Mouse (Mus musculus) Patski (cell line): Measurements from ENCODE around the gene Ldlr. TPM values are rescaled to one million over a fixed set of nuclear protein-coding genes. Genes with fewer than 3 reads are reported as not detected.
A peak's percentile ranks its signal among the peaks of the same experiment; 100 is the strongest.

Experiments used
- ATAC-seq: fragments of 100-300 bp; one replicate; pipeline ENCODE4 v1.8.0; 2021
- CTCF ChIA-PET: fragments of 350-600 bp; sonication (Branson Sonifier 250); formaldehyde crosslinking; loops from one replicate; lab custom pipeline; 2022; ENCODE audit warnings: inconsistent platforms; lab: Charles Lee
- POLR2A ChIA-PET: fragments of 350-600 bp; sonication (Branson Sonifier 250); formaldehyde crosslinking; loops from one replicate; lab custom pipeline; 2022; ENCODE audit warnings: antibody characterized with exemption, inconsistent platforms; lab: Charles Lee
- DNase-seq: peaks from one replicate; pipeline ENCODE4 v3.0.0-alpha.2; 2011; ENCODE audit warnings: low read depth, low spot score
- H3K27me3 ChIP-seq: fragments of 371-371 bp; one replicate; pipeline ENCODE4 v1.5.1; 2021
- CTCF ChIP-seq: fragments of 100-300 bp; IDR thresholded peaks from one replicate; pipeline ENCODE4 v1.5.1; 2021
- in situ Hi-C: fragments of 300-500 bp; cut with MboI; formaldehyde crosslinking; loops from 3 replicates; pipeline ENCODE4 v1.11.1; 2018; ENCODE audit warnings: low pct_unique_long_range_greater_than_20kb, mixed read lengths
- polyA plus RNA-seq: library from polyadenylated mRNA; unstranded; gene quantifications from one replicate; pipeline ENCODE4 v1.2.3, GENCODE M21; 2021

Ldlr gene
- polyA plus RNA-seq, 1 experiment from 2014 or later: 38.4 TPM

DNA sequence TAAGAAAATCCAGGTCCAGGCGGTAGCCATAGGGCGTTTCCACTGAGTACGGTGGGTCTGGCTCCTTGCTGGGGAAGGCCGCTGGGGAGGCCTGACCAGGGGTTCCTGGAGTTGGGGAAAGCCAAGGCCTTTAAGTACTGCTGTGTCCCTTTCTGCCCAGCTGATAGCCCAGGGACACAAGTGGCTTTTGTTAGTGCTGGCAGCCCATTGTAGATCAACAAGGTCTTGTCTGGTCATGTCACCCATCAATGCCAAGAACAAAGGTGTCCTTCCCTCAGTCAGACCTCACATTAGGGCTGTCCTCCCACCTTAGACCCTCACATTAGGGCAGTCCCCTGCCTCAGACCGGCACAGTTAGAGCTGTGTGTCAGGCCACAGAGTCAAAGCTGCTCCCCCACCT lies 72.3 kb downstream of the Ldlr start:
- in situ Hi-C loops: no loop called here
- ATAC-seq (no peak), DNase-seq (no peak)
- POLR2A ChIA-PET: interaction anchor here (0.6 to 1.1 kb wide), 2 partner anchors 35 to 47 kb away, joined by 3 read pairs; no protein-coding TSS in a partner anchor
- TF ChIP-seq CTCF: no peak
- H3K27me3 ChIP-seq: no peaks in the 10 kb centered on the region
- CTCF ChIA-PET: interaction anchor here (1.2 kb wide), 1 partner anchor 9 kb away, joined by 3 read pairs; no protein-coding TSS in a partner anchor

DNA sequence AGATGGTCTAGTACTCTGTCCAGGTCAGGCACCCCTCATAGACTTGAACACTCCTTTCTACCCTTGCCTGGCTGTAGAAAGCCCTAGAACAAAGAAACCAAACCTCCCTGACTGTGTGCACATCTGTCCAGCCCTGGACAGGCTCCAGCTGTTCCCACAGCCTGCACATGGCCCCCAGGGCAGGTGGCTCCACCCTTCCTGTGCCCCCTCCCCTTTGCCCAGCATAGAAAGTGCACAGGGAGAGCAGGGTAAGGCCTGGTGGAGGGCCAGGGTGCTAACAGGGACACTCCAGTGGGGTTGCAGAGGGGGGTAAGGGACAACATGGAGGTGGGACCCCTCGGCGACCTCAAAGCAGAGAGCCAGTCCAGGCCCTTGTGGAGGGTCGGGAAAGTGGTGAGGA lies 73.0 kb downstream of the Ldlr start:
- TF ChIP-seq CTCF: no peak
- DNase-seq: no peak
- ChIA-PET POLR2A (interaction anchor here (0.6 kb wide), 1 partner anchor 46 kb away, joined by 3 read pairs; no protein-coding TSS in a partner anchor), CTCF (interaction anchor here (1.2 kb wide), 1 partner anchor 8 kb away, joined by 3 read pairs; no protein-coding TSS in a partner anchor)
- in situ Hi-C loops: no loop called here
- no peak for ATAC-seq
- H3K27me3 ChIP-seq: no peaks in the 10 kb centered on the region

DNA sequence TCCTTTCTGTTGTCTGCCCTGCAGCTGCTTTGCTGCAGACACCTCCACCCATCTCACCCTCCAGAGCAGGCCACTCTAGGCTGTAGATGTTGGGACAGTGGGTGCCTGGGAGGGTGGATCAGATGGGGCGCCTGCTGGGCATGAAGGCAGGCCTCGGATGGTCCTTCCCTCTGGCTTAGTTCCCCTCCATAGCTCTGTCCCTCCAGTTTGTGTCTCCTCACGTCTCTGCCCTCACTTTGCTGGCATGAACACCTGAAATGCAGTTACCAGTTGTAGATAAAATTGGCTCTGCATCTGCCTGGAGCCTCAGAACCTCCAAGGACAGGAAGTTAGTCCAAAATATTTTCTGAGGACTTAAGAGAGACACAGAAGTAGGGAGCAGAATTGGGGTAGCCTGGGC lies 73.6 kb downstream of the Ldlr start:
- in situ Hi-C loops: no loop called here
- no peaks in the 10 kb centered on the region for H3K27me3 ChIP-seq
- POLR2A ChIA-PET: no interaction called here
- DNase-seq (no peak), ATAC-seq (no peak)
- no peak for TF ChIP-seq CTCF
- CTCF ChIA-PET: no interaction called here

DNA sequence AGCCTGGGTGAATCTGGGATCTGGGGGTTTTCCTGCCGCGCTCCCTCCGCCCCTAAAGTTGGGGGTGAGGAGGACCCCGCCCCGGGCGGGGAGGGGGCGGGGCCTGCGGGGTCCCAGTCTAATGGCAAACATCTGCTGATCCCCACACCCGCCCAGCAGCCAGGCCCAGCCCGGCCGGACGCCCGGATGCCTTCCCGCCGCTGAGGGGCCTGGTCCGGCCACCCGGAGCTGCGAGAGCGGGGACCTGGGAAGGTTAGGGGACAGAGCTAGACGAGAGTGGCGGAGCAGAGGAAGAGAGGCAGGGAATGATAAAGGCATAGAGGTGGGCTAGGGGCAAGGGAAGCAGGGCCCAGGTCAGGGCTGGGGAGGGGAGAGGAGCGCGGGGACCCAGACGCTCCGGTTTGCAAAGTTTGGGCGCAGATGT lies 74.7 kb downstream of the Ldlr start:
- no peaks in the 10 kb centered on the region for H3K27me3 ChIP-seq
- POLR2A ChIA-PET: interaction anchor here (1.4 kb wide), 1 partner anchor 44 kb away, joined by 4 read pairs; no protein-coding TSS in a partner anchor
- DNase-seq (no peak), ATAC-seq (peak; percentile 37)
- CTCF ChIA-PET: interaction anchor here (1.0 to 1.6 kb wide), 2 partner anchors 37 to 44 kb away, joined by 3 to 4 read pairs; no protein-coding TSS in a partner anchor
- in situ Hi-C loops: no loop called here
- TF ChIP-seq CTCF: no peak

DNA sequence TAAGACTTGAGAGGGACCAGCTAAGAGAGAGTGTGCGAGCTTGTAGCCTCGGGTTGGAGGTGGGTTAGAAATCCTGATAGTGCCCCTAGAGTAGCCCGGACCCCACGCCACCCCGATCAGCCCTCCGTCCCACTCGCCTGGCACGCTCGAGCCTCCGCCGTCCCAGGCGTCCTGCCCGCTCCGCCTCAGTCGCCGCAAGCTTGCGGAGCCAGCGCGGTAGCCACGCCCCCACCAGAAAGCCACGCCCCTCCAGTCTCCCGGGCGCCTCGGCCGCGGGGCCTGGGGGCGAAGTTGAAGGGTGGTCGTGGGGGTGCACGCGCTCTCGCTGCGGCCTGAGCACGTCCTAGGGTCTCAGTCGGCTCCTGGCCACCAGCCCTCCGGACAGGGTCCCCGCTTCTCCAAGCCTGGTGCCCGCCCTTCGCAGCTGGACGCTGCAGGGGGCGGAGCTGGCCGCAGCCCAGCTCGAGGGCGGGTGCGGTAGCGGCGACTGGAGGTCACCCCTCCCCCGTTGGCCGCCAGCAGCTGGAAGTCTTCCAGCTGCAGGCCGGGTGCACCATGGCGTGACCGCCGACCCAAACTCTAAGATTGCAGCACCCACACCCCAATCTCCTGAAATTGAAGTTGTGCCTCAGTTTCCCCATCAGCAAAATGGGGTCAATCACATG lies 75.2 kb downstream of the Ldlr start, which contains the start of gene Kank2:
TSS of gene Kank2 (minus strand) at position 400 of the 665 bp plus-strand sequence.
- in situ Hi-C loops: no loop called here
- no peaks in the 10 kb centered on the region for H3K27me3 ChIP-seq
- ChIA-PET CTCF (interaction anchor here (1.0 to 1.6 kb wide), 2 partner anchors 38 to 44 kb away, joined by 3 to 4 read pairs; no protein-coding TSS in a partner anchor), POLR2A (interaction anchor here (1.4 kb wide), 1 partner anchor 45 kb away, joined by 4 read pairs; no protein-coding TSS in a partner anchor)
- TF ChIP-seq CTCF: no peak
- peak; percentile 77 for ATAC-seq
- DNase-seq: peak; percentile 20

DNA sequence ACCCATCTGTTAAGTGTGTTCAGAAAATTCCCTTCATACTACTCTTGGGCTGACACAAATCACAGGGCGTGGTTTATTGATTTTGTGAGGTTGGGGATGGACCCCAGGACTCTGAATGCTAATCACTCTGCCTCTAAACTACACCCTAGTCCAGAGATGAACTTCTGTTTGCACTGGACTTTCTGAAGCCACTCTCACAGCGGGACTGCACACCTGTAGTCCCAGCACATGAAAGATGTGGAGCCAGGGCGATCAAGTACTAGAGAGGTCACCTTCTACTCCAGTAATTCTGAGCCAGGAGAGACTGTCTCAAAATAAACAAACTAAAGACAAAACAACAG lies 75.7 kb downstream of the Ldlr start:
- ChIA-PET POLR2A (interaction anchor here (1.4 kb wide), 1 partner anchor 45 kb away, joined by 4 read pairs; no protein-coding TSS in a partner anchor), CTCF (interaction anchor here (1.6 kb wide), 1 partner anchor 38 kb away, joined by 4 read pairs; no protein-coding TSS in a partner anchor)
- no peaks in the 10 kb centered on the region for H3K27me3 ChIP-seq
- ATAC-seq: no peak
- TF ChIP-seq CTCF: no peak
- DNase-seq: no peak
- in situ Hi-C loops: no loop called here

Other genes with a start within 250 kb of the Ldlr start
- 63.0 TPM for gene Tmed1, start 213.2 kb upstream of the Ldlr start, polyA plus RNA-seq
- not detected for gene AB124611, start 197.3 kb upstream of the Ldlr start, polyA plus RNA-seq
- 61.7 TPM for gene Carm1, start 176.6 kb upstream of the Ldlr start, polyA plus RNA-seq
- 38.9 TPM for gene Timm29, start 130.8 kb upstream of the Ldlr start, polyA plus RNA-seq
- gene Yipf2, start 130.7 kb upstream of the Ldlr start, polyA plus RNA-seq: 39.0 TPM
- gene Smarca4, start 107.3 kb upstream of the Ldlr start, polyA plus RNA-seq: 89.3 TPM
- 38.3 TPM for gene Spc24, start 36.8 kb downstream of the Ldlr start, polyA plus RNA-seq
- 62.4 TPM for gene Kank2, start 75.3 kb downstream of the Ldlr start, polyA plus RNA-seq
- gene Angptl8, start 112.0 kb downstream of the Ldlr start, polyA plus RNA-seq: 15.2 TPM
- gene Dock6, start 129.2 kb downstream of the Ldlr start, polyA plus RNA-seq: 36.1 TPM
- gene Rab3d, start 194.7 kb downstream of the Ldlr start, polyA plus RNA-seq: 22.1 TPM
- 12.2 TPM for gene Ccdc159, start 204.0 kb downstream of the Ldlr start, polyA plus RNA-seq
- 54.8 TPM for gene Tmem205, start 204.1 kb downstream of the Ldlr start, polyA plus RNA-seq
- gene Plppr2, start 213.6 kb downstream of the Ldlr start, polyA plus RNA-seq: 22.1 TPM
- 14.0 TPM for gene Swsap1, start 232.3 kb downstream of the Ldlr start, polyA plus RNA-seq
- gene Epor, start 240.0 kb downstream of the Ldlr start, polyA plus RNA-seq: 8.5 TPM